Mouse (Mus musculus): ENCODE data around the gene Slc44a3.

Slc44a3 gene

DNA sequence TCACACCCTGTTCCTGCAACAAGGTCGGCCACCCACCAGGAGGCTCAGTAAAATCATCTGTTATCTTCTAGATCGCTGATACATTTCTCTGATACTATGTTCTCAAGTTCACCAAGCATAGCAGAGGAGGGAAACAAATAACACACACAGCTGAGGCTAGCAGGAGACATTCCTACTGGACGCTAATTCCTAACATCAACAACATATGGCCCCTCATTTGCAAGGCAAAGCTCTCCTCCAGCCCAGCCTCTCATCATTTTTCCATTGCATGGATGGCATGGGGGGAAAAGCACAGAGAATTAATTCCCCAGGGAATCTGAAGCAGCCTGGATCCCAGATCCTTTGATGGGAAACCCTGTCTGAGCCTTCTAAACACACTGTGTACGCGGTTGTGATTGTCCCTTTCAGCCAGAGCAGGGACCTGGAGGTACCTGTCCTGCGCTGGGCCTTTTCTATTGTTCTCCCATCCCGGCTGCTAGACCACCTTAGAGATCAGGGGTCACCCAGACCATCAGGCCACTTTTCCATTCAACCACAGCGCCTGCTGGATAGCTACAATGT, 27.2 kb downstream of the Slc44a3 start:
- CTCF ChIA-PET = no interaction called here

DNA sequence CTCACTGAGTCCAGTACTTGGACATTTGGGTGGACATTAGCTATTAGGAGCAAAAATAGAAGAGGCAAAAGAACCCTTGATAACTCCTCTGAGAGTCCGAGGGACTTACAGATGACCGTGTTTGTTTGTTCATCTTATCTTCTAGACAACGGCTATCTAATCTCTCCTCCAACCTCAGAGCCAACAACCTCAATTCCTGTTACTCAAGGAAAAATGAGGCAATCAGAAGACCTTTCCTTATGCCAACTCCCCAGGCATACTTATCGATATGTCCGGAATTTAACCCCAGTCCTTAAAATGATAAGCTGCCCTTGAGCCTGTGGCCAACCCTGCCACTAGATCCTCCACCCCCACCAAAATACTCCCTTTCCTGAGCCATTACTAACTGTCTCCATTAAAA, 31.5 kb downstream of the Slc44a3 start:
- CTCF ChIA-PET = interaction anchor here (0.7 to 1.9 kb wide), 2 partner anchors 10 to 191 kb away, joined by 4 to 5 read pairs; no protein-coding TSS in a partner anchor

DNA sequence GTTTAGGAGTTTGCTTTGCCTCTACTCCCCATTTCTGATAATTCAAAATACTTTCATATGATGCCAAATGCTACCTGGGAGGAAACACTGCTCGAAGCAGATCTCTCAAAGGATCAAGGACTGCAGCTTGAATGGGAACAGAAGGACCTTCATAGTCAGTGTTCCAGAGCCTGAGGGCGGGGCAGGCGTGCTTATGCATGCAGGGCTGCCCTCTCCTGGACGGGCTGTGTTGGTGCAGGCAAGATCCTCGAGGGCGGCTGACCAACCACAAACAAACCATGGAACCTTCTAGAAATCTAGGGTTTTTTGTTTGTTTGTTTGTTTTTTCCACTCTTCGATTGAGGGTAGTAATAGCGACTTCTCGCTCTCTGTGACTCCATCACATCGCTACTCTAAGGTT, 32.0 kb downstream of the Slc44a3 start:
- CTCF ChIA-PET = interaction anchor here (1.3 to 1.9 kb wide), 2 partner anchors 9 to 190 kb away, joined by 4 to 5 read pairs; no protein-coding TSS in a partner anchor

DNA sequence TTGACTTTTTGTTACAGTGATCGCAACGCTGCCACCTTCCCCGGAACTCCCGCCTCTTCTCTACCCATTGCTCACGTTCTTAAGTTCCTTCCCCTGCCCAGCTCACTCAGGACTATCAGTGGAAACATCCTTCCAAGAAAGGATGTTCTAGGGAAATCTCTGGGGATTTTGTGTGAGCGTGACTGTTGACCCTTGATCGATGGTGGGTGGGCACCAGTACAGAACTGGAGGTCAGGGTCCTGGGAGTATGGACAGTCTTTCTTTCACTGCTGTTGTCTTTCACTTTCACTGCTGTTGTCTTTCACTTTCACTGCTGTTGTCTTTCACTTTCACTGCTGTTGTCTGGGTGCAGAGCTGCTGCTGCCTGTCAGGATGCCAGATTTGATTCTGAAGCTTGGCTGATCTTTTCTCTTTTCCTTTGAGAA, 38.2 kb downstream of the Slc44a3 start:
- CTCF ChIA-PET = interaction anchor here (0.6 kb wide), 1 partner anchor 106 kb away, joined by 3 read pairs; no protein-coding TSS in a partner anchor

DNA sequence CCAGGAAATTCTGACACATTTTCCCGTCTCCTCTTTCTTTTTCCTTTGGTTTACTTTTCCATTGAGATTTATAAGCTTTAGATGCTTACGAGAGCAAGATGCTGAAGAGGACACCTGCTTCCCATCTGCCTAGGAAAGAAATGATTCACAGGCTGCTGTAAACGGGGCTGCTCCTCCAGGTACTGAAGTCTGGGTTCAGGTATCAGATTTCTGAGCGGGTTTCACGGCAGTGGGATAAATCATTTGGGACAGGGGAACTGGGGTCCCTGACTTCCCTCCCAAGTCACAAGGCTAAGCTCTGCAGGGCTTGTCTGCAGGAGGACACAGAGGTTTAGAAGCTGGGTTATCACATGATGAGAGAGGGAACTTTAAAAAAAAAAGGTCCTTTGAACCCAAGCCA, 40.2 kb downstream of the Slc44a3 start:
- CTCF ChIA-PET = interaction anchor here (0.7 kb wide), 2 partner anchors 9 to 64 kb away, joined by 3 to 8 read pairs; no protein-coding TSS in a partner anchor

DNA sequence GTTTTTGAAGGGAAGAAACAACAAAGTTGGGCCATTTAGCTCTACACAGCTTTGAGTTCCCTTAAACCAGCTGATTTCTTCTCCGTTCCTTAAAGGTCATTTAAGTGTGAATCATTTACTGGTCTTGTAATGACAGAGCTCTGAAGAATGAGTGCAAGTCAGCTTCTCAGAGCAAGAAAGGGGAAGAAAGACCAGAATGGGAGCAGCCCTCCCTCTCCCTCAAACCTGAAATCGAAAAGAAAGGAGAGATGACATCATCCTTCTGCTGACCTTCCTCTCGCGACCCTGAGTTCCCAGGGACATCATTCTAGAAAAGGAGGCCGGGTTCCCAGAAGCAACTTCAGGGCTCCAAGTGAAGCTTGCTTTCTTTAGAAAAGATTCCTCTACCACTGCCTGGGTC, 41.3 kb downstream of the Slc44a3 start:
- CTCF ChIA-PET = interaction anchor here (0.5 to 0.9 kb wide), 4 partner anchors 9 to 171 kb away, joined by 3 to 4 read pairs (median 4); no protein-coding TSS in a partner anchor

DNA sequence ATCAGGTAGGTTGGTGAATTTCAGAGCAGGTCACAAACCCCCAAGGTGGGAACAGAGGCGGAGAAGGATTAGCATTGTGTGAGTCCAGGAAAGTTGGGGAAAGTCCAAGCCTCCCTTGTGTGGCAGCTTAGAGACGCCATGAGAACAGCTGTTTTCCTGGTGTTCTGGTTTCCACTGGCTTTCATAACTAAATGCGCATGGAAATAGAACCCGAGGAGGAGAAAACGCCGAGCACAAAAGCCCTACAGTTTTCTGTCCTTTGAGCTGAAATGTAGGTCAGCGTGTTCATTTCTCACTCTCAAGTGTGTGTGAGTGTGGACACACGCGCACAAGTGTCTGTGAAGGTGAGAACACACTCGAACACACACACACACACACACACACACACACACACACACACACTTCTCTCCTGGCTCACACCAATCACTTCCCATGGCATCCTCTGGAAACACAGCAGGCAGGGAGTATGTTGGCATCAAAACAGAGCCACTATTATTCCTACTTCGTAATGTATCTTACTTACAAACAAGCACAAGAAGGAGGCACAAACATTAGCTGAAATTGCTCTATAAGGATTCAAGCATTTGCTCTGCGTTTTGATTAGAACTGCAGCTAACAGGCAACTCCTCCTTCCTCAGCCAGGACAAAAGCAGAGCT, 42.6 kb downstream of the Slc44a3 start:
- CTCF ChIA-PET = no interaction called here

DNA sequence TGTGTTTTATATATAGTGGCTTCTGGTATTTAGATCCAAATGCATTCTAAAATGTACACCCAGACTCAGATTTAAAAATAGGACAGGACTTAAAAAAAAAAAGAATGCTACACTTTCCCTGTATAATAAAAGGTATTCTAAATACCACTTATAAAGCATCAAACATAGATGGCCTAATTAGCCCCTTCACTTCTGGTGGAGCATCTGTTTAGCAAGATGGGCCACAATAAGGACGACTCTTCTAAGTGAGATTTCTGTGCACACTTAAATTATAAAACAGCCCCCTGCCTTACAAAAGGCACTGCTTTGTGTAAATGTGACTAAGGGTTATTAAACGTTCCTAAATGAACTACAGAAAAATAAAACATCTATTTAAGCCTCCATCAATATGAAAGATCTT, 47.0 kb downstream of the Slc44a3 start:
- CTCF ChIA-PET = no interaction called here

DNA sequence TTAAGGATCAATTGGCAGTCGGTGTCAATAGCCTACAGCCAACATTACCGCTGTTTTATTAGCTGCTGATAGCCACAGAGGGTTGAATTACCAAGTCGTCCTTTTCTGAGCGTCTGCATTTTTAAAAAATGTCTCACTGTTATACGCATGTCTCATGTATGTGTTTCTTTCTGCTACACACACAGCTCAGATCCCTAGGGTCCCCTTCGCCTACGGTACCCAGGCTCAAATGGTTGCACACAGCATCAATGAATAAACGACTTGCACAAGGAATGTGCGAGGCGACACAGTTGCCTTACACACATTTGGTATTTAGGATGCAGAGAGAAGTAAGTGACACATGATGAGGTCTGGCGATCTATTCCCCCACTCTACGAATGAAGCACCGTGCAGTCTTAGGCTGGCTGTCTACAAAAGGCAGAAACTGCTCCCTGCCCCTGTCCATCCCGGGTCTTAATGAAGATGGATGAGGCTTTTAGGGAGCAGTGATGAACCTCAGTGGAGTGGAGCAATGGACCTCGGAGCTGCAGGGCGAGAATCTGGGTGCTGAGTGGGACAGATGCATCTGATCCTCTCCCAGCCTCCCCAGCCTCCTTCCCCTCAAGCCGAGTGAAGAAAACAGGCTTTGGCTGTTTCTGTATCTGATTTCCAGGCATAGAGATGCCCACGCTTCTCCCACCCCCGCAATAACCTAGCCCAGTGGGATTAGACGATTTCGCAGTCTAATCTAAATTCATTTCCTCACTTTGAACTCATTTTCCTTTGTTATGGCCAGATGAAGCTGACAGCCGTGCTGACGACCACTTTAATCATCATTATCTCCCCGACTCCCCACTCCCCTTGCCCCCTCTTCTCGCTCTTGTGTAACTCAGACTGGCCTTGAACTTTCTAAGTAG, 48.7 kb downstream of the Slc44a3 start:
- CTCF ChIA-PET = interaction anchor here (0.5 kb wide), 1 partner anchor 8 kb away, joined by 3 read pairs; no protein-coding TSS in a partner anchor

DNA sequence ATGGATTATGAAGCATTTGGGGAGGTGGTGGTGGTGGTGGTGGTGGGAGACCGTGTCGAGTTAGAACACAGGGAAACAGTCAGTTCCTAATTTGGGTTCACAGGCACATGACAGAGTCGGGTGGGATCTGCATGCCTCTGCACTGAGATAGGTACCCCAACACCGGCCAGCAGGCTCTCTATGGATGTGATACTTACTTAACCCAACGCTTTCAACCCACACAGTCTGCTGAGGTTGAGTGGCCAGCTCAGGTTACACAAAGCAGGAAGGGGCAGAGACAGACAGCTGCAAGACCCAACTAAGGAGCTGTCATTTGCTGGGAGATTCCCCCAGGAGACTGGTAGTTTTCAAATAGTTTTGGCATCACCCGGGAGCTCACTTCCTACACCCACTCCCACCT, 50.6 kb downstream of the Slc44a3 start:
- CTCF ChIA-PET = no interaction called here

DNA sequence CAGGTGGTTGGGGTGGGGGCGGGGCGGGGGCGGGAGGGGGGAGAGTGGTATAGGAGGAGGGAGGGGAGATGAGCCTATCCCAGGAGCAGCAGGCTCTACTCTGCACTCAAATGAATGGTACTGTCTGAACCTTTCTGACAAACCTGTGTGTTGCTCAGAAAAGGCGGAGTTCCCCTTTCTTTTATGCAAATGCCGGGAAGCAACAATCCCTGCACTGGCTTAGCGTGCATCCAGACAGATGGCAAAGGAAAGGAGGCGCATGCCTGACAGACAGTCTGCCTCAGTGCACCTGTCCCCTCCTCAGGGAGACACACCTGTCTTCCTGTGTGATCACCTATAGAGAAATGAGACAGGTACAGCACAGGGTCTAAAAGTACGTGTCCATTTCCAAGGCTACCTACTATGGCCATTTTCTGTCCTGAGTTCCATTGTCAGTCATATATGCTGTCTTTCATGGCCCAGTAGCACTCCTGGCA, 51.2 kb downstream of the Slc44a3 start:
- CTCF ChIA-PET = interaction anchor here (0.5 kb wide), 1 partner anchor 47 kb away, joined by 6 read pairs; no protein-coding TSS in a partner anchor

DNA sequence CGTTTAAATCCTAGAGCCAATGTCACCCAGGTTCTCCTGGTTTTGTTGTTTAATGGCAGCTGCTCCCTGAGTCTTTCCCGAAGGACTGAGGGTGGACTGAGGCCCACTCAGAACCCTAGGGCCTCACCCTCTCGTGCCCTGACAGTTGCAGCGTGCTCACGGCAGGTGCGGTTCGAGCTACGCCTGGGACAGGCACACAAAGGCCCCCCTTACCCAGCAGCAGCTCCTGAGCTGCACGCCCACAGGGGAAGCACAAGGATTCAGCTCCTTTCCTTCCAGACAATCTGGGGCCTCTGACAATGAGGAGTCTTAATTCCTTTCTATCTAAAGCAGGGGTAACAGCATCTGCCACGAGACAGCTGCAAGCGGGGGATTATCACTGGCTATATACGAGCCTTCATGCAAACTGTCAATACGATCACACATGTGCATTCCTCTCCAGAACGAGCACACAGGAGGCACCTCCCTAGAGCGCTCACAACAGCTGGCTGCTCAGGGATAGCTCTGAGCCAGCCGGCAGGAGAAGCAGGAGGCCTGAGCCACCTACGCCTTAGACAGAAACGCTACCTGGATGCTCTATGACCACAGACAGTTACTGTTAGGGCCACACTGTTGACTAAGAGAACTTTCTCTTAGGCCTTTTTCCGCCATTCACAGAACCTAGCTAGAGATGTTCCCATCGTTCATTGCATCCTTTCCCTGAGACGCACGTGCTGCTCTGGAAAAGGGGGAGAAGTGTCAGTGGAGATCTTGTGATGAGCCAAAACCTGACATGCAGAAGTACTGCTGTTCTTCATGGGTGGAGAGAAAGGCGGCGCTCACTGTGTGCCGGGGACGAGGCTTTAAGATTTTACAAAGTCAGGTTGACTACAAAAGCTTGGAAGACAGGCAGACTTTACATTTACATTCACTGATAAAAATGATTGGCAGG, 51.9 kb downstream of the Slc44a3 start:
- CTCF ChIA-PET = interaction anchor here (0.5 kb wide), 1 partner anchor 46 kb away, joined by 6 read pairs; no protein-coding TSS in a partner anchor

DNA sequence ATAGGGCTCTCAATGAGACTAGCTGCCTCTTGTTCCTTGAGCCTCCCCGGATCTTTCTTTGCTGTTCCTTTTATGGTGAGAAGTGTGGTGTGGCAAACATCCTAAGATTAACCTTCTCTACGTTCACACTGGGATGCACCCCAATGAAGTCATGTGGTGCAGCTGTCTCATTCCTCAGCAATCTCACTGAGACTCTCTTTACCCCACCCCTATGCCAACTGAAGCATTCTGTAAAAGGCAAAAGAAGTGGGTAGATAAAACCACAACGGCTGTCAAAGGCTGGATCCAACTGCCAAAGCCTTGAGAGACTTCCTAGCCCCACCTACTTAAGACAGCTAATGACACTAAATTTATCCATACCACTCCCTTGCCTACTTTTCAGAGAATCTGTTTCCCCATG, 57.5 kb downstream of the Slc44a3 start:
- CTCF ChIA-PET = no interaction called here

DNA sequence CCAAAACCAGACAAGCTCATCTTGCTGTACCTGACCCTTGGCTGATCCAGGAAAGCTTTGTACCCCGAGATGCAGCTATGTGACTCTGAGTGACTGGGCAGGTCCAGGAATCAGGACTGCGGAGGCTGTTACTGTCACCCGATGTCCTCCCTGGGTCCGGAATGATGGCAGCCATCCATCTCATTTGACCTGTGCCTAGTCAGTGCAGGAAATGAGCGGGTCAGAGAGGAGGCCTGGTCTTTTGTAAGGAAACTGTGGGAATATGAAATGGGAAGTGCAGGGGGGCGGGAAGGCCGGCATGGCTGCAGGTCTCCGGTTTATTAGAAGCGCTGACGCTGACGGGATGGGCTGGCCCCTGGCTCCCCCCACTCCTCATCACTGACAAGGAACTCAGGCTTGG, 60.5 kb downstream of the Slc44a3 start:
- CTCF ChIA-PET = no interaction called here

DNA sequence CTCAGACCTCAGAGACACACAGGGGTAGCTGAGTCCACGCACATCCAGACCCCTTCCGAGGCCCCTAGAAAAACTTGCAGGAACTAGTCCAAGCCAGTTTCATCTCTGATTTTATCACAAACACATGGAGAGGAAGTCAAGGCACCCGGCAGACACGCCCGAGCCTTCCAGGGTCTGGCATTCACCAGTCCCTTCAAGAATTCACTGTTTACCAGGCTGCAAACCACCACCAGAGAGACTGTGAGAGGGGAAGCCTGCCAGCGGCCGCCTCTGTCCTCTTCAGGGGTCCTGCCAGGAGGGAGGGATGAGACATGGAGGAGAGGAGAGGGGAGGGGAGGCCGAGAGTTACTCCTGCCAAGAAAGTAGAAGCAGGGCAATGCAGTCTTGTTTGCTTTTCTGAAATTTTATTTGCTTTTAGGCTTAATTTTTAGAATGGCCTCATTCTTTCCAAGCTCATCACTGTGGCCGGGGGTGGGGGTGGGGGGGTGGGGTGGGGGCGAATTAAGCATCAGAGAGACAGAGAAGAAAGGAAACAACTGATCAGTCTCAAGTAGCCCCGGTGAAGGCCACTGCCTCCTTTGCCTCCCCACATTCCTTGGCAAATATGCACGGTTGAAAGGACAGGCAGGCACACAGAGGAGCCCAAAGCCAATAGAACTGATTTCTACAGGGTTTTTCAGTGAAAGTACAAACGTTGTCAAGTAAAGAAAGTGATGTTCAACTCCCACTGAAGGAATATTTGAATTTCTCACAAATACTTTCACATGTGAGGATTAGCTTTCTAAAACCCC, 62.8 kb downstream of the Slc44a3 start:
- CTCF ChIA-PET = no interaction called here

DNA sequence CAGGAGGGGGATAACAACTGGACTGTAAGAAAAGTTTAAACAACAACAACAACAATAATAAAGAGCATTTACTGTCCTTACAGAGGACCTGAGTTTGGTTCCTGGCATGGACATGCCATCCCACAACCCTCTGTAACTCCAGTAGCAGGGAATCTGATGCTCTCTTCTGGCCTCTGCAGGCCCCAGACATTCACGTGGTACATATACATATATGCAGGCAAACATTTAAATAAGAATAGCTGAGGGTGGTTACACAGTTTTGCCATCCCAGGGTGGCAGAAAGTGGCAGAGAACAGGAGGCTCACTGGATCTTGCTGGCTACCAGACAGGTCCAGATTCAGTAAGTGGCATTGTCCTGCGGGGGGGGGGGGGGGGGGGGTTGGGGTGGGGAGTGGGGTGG, 64.1 kb downstream of the Slc44a3 start:
- CTCF ChIA-PET = no interaction called here

DNA sequence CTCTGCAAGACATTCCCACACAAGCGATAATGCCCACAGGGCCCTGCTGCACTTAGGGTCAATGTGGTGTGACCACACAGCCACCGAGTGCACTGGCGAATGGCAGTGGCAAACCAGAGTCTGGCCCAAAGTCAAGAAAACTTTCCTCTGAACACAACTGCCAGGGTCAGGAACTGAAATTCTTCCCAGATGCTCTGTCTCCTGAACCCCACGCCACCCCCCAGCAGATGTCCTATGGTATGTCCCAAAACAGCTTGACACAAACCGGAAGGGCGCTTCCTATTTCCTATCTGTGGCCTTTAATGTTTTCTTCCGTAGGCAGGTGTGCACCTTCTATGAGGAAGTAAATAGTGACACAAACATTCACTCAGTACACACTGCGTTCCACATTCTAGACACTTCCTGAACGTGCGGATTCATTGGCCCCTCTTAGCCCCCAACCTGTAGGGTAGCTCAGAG, 65.1 kb downstream of the Slc44a3 start:
- CTCF ChIA-PET = no interaction called here

DNA sequence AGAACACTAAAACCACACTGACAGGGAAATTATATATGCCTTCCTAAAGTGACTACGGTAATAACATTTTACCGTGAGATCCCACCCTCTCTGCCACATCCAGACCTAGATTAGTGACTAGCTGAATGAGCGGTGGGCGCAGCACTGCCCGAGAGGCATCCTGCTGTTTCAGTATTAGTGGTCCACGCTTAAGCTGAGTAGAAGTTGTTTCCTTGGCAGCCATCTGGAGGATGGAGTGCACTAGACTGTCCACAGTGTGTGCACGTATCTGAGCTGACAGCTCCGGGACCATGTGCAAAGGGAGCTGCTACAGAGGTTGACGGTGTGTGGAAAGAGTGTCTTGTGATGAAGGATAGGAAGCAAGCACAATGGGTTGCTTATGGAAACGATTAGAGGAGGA, 66.4 kb downstream of the Slc44a3 start:
- CTCF ChIA-PET = no interaction called here

DNA sequence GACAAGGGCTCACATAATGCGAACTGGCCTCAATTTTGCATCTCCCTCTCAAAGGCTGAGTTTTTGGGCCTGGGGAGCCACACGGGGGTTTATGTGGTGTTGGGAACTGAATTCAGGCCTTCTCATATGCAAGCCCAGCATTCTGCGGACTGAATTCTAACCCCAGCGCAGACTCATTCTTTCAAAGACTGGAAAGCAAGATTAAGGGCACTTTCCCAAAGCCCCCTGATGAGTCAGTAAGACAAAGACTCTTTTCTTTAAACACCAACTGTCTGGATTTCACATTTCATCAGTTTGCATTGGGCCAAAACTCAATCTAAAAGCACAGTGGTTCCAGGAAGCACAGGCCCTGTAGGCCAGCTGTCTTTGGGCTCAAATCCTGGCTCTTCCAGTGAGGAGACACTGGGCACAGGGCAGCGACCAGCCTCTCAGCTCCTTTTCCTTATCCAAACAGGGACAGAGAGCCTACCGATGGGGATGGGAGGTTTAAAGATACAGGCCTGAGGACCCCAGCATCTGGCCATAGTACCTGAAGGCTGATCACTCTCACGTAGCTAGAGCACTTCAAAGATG, 67.4 kb downstream of the Slc44a3 start:
- CTCF ChIA-PET = interaction anchor here (0.7 kb wide), 1 partner anchor 1656 kb away, joined by 3 read pairs; no protein-coding TSS in a partner anchor

DNA sequence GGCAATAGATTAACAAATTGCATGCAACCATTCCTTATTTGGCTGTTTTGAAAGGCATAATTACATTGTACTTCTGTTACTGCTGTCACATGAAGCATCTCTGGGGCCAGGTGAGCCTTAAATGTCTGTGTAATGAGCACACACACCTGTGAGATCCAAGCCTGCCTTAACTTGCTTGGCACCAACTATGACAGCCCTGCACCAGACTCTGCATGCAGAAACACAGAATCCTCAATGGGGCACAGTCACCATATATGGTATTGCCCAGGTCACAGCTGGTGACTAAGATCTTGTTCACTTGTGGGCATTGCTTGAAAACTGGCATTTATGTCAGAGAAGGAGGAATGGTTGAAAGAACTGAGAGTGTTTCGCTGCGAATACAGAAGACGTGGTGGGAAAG, 69.4 kb downstream of the Slc44a3 start:
- CTCF ChIA-PET = no interaction called here
